Mouse (Mus musculus) thymus, postnatal 4 days (tissue): ENCODE measurements around the gene Ggcx.

ENCODE experiments used
- DNase-seq: peaks from one replicate; pipeline ENCODE4 v3.0.0; 2021

The Ggcx gene

GRCm38 (mm10) chr6:72388266-72388665 lies 25.8 kb upstream of the Ggcx start:
- no peak for DNase-seq

GRCm38 (mm10) chr6:72388791-72389329 lies 25.2 kb upstream of the Ggcx start:
- no peak for DNase-seq

DNA sequence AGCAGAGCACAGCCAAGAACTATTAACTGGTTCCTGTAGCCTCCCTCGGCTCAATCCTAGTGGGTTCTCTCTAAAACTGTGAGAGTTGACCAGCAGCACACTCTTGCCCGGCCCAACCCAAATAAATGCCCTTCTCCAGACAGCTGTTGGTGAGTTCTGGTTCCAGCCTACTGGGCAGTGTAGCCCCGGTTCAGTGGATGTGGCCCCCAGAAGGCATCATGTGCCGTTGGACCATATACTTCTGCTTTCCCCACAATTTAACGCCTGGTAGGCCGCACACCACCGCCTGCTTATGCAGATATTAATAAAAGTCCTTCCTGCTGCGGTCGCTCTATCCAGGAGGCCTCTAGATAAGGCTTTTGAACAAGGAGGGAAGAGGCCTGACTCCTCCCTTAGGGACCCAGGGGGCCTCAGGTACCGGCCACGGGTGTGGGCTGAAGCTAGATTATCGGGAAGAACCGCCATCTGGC lies 24.6 kb upstream of the Ggcx start:
- DNase-seq, result no peak

DNA sequence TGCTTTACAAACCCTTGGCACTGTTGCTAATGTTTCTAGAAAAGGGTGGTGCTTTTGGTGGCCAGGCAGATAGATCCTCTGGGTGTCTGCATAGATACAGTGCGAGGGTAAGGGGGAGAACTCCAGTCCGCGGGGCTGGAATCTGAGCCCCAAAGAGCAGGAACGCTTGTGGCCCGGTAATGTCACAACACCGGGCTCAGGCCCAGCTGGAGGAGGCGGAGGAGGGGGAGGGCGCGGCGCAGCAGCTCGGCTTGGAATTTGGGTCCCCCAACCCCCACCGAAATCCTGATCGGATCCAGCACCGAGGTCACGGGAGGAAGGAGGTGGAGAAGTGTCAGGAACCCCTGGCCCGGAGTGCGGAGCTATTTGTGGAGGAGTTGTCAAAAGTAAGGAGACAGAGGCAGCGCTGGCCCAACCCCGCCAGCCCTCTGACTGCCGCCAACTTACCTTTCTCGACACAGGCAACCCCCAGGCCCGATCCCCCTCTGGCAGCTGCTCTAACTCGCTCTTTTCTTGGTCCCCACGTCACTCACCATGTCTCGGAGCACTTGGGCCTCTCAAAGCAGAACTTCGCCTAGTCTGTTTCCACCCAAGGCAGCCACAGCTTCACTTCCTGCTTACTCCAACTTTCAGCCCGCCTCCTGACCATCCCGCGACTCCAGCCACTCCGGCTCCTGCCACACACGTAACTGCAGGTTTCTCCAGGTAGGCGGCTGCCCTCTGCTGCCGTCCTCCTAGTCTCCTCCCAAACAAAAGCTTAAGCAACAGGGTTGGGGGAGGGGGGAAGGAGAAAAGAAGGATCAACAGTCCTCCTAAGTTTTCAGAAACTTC lies 24.0 kb upstream of the Ggcx start, which contains the start of gene Vamp8:
Gene Vamp8 (minus strand): TSS at position 763 of the 831 bp plus-strand sequence.
- DNase-seq, result peak; percentile 77

- peak; percentile 32 for DNase-seq
Measured at GRCm38 (mm10) chr6:72390795-72391521, 23.1 kb upstream of the Ggcx start.

- no peak for DNase-seq
Measured at GRCm38 (mm10) chr6:72392341-72392740, 21.8 kb upstream of the Ggcx start.

DNA sequence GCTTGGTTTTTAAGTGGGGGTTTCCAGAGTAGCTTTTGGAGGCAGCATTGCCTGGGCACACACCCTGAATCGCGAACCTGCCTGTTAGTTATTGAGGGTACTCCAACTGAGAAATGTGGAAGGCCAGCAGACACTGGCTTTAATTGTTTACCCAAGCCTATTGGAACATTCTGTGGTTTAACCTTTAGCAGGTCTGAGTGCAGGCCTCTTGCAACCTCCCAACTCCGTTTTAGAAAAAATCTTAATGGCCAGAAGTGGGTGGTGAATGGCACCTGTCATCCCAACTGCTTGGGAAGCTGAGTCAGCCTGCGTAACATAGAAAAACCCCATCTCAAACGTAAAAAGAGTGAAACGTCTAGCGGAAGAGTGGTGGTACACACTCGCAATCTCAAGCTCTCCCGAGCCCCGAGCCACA lies 17.3 kb upstream of the Ggcx start:
- no peak for DNase-seq

GRCm38 (mm10) chr6:72399967-72400366 lies 14.1 kb upstream of the Ggcx start:
- no peak for DNase-seq

DNA sequence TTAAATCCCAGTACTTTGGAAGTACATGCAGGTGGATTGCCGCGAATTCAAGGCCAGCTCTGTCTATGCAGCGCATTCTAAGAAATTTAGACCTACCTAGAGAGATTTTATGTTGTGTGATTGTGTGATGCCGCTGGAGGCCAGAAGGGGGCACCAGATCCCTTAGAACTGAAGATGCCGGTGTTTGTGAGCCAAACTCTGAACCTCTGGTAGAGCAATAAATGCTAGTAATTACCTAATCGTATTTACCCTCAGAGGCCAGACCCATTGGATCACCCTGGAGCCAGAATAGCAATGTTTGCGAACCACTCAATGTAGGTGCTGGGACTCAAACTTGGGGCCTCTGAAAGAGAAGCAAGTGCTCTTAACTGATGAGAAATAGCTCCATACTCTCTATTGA lies 12.2 kb upstream of the Ggcx start:
- peak; percentile 87 for DNase-seq

GRCm38 (mm10) chr6:72405356-72405755 lies 8.8 kb upstream of the Ggcx start:
- DNase-seq, result no peak

DNA sequence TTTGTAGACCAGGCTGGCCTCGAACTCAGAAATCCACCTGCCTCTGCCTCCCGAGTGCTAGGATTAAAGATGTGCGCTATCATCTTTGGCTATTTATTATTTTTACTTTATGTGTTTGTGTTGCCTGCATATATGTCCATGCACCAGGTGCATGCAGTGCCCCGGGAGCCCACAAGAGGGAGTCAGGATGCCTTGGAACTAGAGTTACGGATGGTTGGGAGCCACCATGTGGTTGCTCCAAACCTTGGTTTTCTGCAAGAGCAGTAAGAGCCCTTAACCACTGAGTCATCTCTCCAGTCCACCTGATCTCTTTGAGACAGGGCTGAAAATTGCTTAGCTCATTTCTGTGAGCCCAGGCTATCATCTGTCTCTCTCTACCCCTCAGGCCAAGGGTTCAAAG lies 7.0 kb upstream of the Ggcx start:
- DNase-seq, result peak; percentile 91

DNA sequence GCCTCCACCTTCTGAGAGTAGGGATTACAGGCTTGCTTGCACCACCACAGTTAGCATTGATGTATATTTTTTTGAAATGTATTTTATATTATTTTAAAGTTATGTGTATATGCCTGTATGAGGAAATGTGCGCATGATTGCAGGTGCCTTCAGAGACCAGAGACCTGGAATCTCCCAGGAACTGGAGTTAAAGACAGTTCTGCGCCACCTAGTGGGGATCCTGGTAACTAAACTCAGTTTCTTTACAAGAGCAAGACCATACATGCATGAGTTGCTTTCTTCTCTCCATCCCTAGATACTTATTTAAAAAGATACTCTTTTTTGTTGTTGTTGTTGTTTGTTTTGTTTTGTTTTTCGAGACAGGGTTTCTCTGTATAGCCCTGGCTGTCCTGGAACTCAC lies 4.5 kb upstream of the Ggcx start:
- DNase-seq, result peak; percentile 79

- peak; percentile 37 for DNase-seq
Measured at GRCm38 (mm10) chr6:72410003-72410402, 4.1 kb upstream of the Ggcx start.

- DNase-seq, result no peak
Measured at GRCm38 (mm10) chr6:72410518-72410917, 3.6 kb upstream of the Ggcx start.

DNA sequence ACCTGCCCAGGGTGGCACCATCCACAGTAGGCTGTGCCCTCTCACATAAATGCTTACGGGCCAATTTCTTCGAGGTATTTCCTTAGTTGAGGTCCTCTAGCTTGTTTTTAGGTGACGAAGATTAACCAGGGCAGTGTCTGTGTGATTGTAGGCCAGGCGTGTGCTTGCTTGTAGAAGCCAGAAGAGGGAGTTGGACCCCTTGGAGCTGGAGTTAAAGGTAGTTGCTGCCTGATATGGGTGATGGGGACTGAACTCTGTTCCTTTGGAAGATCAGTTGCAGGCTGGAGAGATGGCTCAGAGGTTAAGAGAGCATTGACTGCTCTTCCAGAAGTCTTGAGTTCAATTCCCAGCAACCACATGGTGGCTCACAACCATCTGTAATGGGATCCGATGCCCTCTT lies 1.1 kb downstream of the Ggcx start:
- DNase-seq, result no peak

GRCm38 (mm10) chr6:72415964-72416772 lies 2.1 kb downstream of the Ggcx start:
- no peak for DNase-seq

GRCm38 (mm10) chr6:72418279-72418678 lies 4.2 kb downstream of the Ggcx start:
- no peak for DNase-seq

DNA sequence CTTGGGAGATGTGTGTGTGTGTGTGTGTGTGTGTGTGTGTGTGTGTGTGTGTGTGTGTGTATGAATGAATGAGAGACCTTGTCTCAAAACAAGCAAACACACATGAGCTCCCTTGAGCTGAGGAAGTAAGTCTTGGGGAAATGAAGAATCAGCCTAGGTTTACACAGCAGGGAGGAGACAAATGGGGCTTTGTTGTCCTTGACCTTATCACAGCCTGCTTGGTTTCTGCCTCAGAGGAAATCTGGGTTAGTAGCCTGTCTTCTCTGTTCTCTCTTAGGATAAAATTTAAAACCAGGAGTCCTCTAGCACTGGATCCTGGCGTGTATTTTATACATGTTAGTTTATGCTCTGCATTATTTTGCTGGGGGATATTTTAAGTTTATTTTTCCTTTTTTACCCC lies 5.7 kb downstream of the Ggcx start:
- no peak for DNase-seq

DNA sequence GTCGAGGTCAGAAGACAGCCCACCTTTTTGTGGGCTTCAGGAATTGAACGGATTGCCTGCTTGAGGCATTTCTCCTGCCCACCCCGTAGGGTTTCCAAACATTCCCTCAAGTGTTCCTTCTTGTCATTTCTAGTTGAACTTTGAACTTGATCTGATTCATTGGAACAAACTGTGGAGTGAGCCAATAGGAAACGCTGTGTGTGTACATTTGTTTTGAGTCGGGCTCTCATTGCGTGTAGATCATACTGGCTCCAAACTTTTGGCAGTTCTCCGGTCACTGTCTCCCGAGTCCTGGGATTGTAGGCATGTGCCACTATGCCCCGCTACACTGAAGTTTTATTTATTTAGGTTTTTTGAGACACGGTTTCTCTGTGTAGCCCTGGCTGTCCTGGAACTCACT lies 6.8 kb downstream of the Ggcx start:
- no peak for DNase-seq

DNA sequence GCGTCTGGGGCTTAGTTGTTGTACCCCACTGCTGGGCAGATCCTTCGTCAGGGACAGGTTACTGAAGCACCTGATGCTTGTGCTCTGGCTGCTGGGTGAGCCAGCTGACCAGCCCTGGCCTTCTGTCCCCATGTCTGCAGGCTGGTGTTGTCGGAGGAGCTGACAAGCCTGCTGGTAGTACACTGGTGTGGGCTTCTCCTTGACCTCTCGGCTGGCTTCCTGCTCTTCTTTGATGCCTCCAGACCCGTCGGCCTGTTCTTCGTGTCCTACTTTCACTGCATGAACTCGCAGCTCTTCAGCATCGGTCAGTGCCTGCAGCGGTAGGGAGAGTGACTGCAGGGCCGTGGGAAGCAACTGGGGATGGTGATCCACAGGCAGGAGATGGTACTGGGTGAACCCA lies 11.5 kb downstream of the Ggcx start:
- no peak for DNase-seq

GRCm38 (mm10) chr6:72428036-72428435 lies 13.9 kb downstream of the Ggcx start:
- DNase-seq, result peak; percentile 89

DNA sequence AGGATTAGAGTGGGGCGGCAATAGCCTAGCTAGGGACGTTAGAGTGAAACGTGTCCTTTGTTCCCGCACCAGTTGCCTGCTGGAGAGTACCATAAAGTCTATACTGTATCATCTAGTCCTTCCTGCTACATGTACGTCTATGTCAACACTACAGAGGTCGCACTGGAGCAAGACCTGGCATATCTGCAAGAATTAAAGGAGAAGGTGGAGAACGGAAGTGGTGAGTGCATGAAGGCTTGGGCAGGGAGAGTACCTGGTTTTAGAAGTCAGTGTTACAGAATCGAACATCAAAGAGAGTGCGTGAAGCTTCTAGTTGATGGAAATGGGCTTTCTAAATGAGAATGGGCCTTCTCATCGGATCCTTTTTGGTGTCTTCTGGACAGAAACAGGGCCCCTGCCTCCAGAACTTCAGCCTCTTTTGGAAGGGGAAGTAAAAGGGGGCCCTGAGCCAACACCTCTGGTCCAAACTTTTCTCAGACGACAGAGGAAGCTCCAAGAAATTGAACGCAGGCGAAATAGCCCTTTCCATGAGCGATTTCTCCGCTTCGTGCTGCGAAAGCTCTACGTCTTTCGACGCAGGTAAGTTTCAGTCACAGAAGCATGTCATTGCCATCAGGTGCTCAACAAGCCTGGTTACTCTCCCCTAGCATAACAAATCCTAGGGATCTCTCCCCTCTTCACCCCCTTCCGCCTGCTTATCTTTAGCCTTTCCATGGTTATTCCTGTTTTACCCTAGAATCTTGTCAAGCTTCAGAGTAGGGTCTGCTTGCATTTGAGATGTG lies 15.1 kb downstream of the Ggcx start:
- no peak for DNase-seq
